Mouse (Mus musculus): ENCODE measurements around the gene Tmem252.
"Not testable (repeated sequence)": the region's sequence is repeated elsewhere in the genome, so short reads cannot be mapped to it uniquely, and the experiment has no call there.

Gene Tmem252

DNA sequence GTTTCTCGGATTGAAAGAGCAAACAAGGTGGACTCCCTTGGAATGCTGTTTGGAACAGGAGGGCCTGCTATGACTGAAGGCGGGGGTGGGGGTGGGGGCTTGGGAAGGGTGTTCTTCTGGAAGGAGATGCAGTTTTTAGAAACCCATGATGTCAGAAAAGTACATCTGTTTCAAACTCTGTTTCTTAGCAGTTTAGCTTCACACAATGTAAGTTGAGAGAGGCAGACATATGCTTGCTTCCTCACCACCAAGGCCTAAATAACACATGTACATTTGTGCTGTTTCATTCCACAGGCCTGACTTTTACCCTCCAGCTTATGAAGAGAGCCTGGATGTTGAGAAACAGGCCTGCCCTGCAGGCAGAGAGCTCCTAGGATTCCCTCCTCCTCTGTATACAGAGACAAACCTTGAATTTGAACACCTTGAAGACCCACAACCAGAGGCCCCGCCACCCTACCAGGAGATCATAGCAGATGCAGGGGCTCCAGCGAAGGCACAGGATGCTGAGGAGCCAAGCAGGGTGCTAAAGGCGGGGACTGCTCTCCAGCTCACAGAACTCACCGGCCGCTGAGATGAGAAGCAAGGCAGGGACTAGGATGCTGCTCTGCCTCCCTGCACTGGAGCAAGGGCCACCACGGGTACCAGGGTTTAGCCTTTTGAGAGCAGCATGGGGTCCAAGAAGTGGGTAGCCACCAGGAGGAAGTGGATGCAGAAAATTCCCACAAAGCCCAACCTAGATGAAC lies 3.6 kb downstream of the Tmem252 start:
- no peak for DNase-seq (ENCODE audit: inconsistent age in 2 of 2, low spot score in 1 of 2)

DNA sequence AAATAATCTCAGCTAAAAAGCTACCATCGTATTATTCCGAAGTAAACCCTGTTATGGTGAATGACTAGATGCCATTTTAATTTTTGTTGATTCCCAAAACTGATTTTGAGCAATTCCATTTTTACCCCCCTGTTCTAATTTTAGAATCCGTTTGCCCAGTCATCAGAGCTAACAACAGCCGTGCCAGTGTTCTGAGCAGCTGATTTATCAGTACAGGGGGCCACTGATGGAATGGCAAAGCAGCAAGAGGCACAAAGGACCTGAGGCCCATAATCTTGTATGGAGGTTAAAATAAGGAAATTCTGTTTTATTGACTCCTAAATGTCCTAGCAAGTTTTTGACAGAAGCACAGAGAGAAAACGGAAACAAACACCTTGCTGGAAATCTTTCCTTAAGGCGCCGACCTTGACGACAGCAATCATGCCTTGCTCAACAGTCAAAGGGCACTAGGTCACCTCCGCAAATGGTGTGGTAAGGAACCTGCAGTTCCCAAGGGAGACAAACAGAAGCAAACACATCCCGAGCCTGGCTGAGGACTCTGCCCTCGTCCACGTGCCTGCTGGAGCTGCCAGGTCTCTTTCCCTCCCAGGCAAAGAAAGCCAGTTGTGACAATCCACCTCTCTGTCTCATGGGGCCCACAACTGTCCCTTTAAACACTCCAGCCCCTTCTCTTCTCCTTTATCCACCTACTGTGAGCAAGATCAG lies 9.4 kb downstream of the Tmem252 start:
- DNase-seq (ENCODE audit: inconsistent age in 2 of 2, low spot score in 1 of 2) = peak; percentile 53 to 63

DNA sequence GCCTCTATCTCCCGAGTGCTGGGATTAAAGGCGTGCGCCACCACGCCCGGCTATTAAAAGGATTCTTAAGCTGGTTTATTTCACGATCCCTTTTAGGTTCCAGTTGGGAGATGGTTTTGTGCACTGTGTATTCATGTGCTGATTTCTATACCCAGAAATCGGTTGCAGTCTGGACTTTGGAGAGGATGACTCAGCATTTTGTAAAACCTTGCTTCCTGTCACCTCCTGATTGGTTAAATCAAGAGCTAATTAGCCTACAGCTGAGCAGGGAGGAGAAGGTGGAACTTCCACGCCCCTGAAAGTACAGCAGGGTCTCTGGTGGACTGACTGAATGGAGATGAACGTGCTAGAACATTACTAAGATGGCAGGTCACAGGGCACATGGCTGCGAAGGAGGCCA lies 12.6 kb downstream of the Tmem252 start:
- DNase-seq (ENCODE audit: inconsistent age in 2 of 2, low spot score in 1 of 2) = no peak

DNA sequence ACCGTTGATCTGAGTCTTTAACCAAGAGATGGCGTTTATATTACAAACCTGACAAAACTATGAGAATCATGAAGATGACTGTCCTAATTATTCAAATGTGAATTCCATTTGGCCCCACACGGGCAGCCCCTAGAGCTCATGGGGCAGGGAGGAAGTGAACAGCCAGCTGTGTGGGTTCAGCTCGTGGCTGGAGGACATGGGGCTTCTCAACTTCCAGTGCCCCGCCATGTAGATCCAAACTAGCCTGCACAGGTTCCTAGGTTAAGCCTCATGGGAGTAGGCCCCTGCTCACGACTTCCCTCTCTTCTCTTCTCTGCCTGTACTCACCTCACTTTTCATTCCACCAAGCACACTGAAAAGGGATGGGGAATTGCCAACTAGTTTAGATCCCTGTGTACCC lies 14.5 kb downstream of the Tmem252 start:
- DNase-seq (ENCODE audit: inconsistent age in 2 of 2, low spot score in 1 of 2) = no peak

DNA sequence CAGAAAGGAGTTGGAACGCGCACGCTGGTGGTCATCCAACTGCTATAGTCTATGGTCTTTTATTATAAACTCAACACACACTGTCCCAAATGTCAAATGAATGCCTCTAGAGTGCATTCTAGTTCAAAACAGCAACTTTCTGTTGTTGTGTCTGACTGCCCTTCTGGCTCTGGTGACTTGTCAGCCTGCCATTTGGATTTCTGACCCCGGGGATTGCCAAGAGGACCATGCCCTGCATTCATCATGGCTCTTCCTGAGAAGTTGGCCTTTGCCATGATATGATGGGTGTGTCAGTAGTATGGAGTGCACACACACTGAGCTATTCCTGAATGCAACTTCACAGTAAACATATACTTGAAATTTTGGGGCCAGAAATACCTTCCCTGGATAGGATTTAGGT lies 15.7 kb downstream of the Tmem252 start:
- no peak for DNase-seq (ENCODE audit: inconsistent age in 2 of 2, low spot score in 1 of 2)

DNA sequence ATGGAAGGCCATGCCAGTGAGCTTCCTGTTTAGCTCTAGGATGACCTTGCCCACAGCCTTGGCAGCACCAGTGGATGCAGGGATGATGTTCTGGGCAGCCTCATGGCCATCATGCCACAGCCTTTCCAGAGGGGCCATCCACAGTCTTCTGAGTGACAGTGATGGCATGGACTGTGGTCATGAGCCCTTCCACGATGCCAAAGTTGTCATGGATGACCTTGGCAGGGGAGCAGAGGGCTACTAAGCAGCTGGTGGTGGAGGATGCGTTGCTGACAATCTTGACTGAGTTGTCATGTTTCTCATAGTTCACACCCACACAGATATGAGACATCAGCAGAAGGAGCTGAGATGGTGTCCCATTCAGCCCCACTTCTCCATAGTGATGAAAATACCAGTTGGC lies 18.9 kb downstream of the Tmem252 start:
- DNase-seq (ENCODE audit: inconsistent age in 2 of 2, low spot score in 1 of 2) = no peak

DNA sequence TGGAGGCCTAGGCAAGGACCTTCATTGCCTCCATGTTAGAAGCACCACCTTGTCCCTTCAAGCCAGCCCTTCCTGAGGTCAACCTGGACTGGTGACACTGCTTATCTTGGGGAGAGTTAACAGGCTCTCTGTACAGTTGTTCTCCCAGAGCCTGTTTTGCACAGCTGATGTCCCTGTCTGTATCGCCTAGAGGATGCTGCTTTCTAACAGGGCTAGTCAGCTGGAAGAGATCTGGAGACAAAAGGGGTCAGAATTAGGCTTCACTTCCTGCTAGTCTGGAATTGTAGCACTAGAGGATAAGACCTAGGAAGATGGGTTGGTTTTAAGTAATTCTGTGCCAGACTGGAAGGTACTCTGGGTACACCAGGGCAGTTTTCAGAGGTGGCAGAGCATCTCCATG lies 24.1 kb downstream of the Tmem252 start:
- no peak for DNase-seq (ENCODE audit: inconsistent age in 2 of 2, low spot score in 1 of 2)

DNA sequence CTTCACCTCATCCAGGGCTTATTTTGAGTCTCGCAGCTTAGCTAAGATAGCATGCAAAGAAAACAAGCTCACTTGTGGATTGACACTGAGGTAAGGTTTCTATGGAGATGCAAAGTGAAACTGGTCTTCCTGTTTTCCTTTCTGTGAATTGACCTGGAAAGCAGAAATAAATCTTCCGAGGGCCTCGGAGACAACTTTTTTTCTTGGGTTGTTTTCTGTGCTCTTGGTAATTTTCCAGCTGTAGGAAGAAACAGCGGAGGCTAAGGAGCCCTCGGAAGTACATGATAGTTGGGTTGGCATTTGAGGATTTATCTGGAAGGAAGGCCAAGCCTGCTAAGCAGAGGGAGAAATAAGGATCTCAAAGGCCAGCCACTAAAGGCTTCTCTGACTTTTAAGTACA lies 24.8 kb downstream of the Tmem252 start:
- peak; percentile 46 to 83 for DNase-seq (ENCODE audit: inconsistent age in 2 of 2, low spot score in 1 of 2)

DNA sequence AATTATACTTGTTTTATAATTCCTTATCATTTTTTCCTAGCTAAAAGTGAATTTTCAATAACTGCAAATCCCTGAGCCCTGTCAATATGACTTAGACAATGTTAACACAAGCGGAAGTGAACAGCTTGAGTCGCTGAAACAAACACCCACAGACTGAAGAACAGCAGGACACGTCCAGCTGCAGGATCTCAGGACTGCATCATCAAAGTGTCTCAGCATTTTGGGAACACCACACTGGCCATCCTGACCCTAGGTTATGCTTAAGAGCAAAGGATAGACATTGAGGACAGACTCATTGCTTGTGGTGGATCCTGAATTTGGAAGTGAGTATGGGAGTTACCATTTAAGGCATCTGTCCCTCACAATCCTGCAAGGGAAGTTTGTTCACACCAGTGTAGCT lies 25.4 kb downstream of the Tmem252 start:
- no peak for DNase-seq (ENCODE audit: inconsistent age in 2 of 2, low spot score in 1 of 2)

DNA sequence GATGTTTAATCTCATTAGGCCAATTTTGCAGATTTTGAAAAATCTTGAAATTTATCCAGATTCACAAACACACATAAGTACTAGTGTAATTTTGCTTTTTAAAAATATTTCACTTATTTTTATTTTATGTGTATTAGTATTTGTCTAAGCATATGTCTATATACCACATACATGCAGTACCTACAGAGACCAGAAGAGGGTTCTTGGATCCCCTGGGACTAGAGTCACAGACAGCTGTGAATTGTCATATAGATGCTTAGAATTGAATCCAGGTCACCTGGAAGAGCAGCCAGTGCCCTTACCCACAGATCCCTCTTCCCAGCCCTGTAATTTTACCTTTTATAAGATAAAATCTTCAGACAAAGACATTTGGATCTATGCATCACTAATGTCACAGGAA lies 26.1 kb downstream of the Tmem252 start:
- DNase-seq (ENCODE audit: inconsistent age in 2 of 2, low spot score in 1 of 2) = no peak

DNA sequence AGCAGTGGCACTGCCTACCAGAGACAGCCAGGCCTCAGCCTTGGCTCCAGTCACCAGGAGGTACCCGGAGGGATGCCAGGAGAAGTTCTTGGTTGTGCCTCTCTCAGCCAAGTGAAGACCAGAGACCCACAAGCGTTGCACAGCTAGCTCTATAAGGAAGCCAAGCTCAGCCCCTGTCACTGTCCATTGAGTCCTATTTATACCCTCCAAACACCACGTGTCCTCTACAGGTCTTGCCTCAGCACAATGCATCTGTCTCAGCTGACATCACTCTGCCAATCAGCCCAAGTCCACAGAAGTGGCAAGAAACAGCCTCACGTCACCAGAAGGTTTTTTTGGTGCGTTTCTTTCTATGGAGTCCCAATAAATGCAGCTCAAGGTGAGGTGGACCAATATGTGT lies 26.9 kb downstream of the Tmem252 start:
- DNase-seq (ENCODE audit: inconsistent age in 2 of 2, low spot score in 1 of 2) = no peak

DNA sequence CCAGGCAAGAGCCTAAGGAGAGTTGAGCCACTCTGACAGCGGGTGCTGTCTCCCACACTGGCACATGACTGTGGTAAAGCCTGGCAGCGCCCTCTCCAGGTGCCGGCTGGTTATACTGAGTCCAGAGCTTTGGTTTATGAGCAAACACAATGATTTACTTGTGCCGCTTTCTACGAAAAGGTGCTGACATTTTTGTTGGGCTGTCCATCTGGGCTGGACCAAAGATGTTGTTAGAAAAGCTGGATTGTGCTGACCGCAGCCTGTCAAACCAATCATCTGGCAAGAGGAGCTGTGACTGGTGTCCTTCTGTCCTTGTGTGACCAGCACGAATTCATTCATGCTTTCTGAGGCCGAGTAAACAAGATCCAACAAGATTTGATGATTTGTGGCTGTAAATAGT lies 27.9 kb downstream of the Tmem252 start:
- peak; percentile 27 to 60 for DNase-seq (ENCODE audit: inconsistent age in 2 of 2, low spot score in 1 of 2)

DNA sequence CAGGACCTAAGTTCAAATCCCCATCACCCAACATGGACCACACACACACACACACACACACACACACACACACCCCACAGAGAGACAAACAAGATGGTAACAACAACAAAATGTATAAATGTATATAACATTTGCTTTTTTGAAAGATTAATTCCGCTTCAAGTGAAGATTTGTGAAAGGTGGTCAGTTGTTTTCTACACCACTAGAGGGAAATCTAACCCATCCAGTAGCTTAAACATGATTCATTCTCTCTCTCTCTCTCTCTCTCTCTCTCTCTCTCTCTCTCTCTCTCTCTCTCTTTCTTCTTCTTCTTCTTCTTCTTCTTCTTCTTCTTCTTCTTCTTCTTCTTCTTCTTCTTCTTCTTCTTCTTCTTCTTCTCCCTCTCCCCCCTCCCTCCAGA lies 29.4 kb downstream of the Tmem252 start:
- not testable (repeated sequence) for DNase-seq (ENCODE audit: inconsistent age in 2 of 2, low spot score in 1 of 2)

DNA sequence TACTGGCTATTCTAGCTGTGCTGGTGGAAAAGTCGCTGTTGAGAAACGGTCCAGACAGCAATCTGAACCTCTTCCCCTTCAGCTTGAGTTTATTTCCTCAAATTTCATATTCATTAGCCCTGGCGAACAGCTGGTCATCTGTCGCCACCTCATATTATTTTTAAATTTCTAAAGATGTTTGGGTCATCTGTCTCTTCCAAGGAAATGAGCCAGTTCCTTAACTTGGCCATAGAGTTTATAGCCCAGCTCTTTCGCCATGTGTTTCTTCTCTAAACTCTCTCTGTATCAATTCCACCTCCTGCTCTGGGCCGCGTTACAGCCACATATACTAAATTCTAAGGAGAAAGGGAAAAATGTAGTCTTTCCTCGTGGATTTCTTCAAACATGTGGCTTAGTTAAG lies 29.9 kb downstream of the Tmem252 start:
- no peak for DNase-seq (ENCODE audit: inconsistent age in 2 of 2, low spot score in 1 of 2)

DNA sequence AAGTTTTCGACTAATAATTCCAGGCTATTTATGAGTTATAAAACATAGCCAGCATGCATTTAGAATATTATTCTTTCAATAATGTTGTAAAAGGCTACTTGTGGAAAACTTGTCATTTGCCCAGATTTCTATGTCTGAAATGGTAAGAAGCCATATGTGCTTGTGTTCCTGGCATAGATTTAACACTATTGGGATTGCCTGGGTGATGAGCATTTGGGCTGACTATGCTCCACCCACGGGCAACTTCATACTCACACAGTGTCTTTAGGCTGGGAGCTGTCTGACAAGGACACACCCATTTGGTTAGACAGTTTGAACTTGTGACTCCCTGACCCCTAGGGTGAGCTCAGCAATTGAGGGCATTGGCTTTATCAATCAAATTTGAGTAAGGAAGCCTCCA lies 30.5 kb downstream of the Tmem252 start:
- no peak for DNase-seq (ENCODE audit: inconsistent age in 2 of 2, low spot score in 1 of 2)

DNA sequence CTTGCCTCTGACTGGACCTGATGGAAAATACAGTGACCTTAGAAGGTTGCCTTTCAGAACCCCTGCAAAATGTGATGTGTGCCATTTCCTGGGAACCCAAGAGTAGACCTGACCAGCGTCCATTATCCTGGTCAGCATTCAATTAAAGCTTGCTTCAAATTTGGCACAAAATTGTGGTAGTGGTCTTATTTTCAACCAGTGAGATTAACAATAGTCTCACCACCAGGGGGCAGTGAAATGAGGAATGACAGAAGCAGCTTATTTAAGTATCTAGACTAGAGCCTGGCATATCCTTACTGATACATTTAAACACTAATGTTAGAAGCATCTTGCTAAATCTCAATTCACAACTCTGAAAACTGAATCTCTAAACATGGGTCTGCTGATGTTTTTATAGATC lies 31.6 kb downstream of the Tmem252 start:
- peak in 1 of 2 experiments; percentile 73 for DNase-seq (ENCODE audit: inconsistent age in 2 of 2, low spot score in 1 of 2)

DNA sequence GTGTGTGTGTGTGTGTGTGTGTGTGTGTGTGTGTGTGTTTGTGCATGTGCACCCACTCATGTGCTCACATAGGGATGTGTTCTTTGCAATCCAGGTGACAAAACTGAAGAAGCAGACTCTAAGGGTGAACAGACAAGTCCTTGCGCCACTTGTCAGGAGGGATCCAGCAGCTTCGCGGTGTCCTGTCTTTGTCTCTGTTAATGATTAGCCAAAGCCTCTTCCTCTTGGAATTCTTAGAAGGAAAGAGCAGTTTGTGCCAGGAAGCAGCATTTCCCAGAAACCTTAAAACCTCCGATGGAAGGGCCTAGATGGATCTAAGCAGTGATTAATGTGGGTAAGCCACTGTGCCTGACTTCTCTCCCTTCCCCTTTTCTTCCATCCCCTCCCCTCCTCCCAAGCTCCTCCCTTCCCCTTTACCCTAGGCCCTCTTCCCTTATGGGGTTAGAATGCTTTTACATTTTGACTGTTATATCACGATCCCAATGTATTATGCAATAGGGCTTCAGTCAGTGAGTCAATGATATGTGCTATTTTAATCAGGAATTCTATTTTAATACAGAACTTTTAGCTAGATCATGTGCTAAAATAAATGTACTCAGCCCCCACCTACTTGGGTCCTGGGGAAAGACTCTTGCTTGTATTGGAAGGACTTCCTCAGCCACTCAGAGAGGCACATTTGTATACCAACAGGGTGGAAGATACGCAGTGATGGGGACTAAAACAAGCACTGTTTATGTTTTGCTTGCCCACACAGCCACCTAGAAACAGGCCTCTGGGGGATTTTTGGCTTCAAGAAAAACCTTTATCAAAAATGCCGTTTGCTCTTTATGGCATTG lies 33.5 kb downstream of the Tmem252 start:
- DNase-seq (ENCODE audit: inconsistent age in 2 of 2, low spot score in 1 of 2) = no peak

DNA sequence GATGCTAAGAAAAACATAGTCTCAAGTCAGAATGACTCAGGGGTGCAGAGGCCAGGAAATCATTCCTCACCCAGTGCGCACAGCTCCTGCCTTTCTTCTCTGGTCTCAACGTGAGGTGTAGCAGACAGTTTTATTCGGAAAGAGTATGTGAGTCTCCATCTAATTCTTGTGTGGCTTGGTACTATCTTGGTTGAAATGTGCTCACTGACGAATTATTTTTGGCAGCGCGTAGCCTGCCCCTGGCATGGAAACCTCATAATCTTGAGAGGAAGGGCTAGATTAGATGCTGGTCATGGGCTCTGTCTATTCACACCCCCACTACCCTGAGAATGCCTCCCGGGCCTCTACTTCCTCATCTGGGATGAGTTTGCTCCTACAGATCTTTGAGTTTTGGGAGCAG lies 34.2 kb downstream of the Tmem252 start:
- DNase-seq (ENCODE audit: inconsistent age in 2 of 2, low spot score in 1 of 2) = no peak

DNA sequence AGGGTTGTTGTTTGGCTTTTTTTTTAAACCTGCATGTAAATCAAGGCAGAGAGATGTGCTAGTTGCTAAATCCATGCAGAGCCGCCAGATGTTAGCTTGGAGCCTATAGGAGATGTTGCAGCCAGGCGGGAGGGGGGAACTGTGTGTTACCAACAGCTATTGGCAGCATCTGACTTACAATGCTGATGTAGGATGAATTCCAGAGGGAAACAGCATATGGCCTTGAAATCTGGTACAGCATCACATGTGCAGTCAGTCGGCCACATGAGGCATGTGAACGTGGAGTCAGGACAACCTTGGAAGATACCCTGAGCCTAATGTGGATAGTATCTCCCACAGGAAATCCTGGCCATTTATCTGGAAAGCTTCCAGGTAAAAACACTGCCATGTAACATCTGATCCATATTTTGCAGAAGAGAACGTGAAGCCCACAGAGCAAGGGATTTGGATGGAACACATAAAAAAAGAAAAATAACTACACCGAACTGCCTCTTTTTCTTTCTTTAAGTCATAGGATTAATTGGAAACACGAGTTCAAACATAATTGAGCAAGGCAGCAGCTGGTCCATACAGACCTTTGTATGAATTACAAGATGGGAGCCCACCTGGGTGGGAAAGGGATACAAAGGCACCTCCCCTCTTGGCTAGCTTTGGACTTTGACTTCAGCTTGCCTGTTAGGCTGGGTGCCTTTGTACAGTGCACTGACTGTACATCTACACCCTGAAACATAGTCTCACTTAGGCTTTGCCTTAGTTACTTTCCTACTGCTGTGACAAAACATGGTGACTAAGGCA lies 42.7 kb downstream of the Tmem252 start:
- DNase-seq (ENCODE audit: inconsistent age in 2 of 2, low spot score in 1 of 2) = no peak

DNA sequence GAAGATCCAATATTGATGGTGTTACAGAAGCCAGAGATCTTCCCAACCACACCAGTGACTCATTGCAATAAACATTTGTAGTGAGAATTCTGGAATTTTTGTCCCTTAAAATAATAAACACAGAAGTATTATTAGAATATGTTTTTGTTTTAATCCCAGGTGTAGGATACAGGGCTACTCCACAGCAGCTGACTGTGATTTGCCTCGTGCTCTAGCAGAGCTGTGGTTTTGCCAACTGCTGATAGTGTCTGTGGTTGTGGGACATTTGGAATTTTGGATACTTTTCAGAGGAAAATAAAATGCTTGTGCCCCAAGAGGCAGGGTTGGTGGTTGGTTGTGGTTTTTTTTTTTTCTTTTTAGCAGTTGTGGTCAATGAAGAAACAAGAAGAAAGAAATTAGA lies 44.2 kb downstream of the Tmem252 start:
- no peak for DNase-seq (ENCODE audit: inconsistent age in 2 of 2, low spot score in 1 of 2)

DNA sequence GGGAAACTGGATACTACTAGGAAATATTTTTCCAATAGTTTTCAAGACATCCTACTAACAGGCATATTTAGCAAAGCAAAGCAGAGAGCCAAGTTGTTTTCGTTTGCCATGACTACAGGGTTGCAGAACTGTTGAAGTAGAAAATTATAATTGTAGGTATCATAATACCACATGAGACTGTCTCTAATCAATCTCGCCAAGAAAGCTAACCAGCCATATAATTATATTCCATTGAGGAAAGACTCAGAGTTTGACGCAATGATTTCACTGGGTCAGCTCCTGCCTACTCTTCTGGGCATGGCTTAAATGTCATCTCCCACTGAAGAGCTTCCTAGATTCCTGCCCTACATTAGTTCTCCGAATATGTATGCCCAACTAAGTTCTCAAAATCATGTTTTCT lies 45.7 kb downstream of the Tmem252 start:
- no peak for DNase-seq (ENCODE audit: inconsistent age in 2 of 2, low spot score in 1 of 2)
